Mouse (Mus musculus): ENCODE results near the gene AC192777.2.
"Not testable (repeated sequence)": the region's sequence is repeated elsewhere in the genome, so short reads cannot be mapped to it uniquely, and the experiment has no call there.

AC192777.2 gene

DNA sequence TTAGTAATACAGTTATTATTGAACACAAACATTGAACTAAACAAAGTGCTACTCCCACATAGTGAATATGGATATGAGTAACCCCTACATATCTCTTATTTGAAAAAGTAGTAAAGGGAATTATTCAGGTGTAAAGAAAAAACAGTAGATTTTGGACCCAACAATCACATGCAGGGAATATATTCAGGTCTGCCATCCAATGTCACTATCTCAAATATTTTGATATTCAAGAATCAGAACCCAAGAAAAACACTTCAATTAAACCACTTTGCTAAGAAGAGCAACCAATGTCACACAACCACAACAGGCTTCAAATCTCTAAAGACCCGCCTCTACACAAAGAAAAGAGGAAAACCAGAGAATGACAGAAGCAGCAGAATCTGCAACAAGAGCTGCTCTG is at the start of gene AC192777.2:
Gene AC192777.2, plus strand, starts transcription at position 301 of the 400 bp plus-strand sequence.
- DNase-seq (ENCODE audit: low read depth), result not testable (repeated sequence)

DNA sequence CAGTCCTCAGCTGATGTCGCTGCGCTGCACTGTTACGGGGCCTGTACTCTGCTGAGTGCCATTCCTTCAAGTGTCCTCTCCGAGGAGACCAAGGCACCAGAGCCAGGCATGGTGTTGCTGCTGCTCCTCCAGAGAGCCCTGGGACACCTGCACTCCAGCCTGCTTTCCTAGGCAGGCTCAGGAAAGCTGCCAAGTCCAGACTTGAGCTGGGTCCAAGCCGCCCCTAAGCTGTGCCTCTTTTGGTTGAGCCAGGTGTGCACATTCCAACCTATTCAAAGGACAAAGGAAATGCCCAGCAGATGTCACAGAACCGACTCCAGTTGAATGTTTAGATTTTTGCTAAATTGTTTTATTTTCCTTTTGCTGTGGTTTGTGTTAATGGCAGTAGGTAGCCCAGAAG is 20.9 kb downstream of the AC192777.2 start:
- DNase-seq (ENCODE audit: low read depth), result not testable (repeated sequence)

DNA sequence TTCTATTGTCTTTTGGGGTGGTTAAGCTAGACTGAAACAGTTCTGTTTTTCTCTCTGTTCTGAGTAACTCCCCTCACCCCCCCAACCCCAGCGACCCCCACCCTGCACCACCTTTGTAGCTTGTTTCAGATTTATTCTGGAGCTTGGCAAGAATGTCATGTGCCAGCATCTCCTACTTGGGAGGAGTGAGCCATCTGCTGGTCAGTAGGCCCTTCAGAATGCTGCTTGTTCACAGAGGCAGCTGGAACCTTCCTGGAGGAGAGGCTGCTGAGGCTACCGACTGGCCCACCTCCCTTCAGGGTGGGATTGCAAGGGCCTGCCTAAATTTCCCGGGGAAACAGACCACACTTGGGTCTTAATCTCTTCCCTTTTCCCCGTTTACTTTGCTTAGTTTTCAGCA is 21.6 kb downstream of the AC192777.2 start:
- not testable (repeated sequence) for DNase-seq (ENCODE audit: low read depth)

Measured in c-Kit-positive CD71-negative TER-119-negative erythroid progenitor cells, embryonic 14.5 days (primary cell).